Mouse (Mus musculus): ENCODE results near the gene Mical3. TPM values are rescaled to one million over a fixed set of nuclear protein-coding genes. Genes with fewer than 3 reads are reported as not detected.

The Mical3 gene
- polyA plus RNA-seq, 1 experiment from 2014 or later, result 18.7 TPM

DNA sequence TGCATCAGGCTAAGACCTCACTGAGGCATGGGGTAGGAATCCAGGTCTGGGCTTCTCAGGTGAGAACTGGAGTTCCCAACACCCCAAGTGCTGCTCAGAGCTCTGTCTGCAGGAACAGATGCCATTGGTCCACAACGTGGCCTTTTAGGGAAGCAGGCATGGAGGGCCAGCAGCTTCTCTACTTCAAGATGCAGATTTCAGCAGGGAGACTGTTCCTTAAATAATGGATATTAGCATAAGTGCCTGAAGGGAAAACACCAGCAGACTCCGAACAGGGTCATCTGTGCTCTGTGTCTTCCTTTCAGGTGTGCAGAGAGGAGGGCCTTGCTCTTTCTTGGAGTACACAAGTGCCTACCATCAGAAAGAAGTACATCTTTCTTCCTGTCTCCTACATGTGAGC is 187.7 kb downstream of the Mical3 start:
- no peak for ATAC-seq (ENCODE audit: low FRiP score, low read depth)

GRCm38 (mm10) chr6:120941575-120941974 is 189.2 kb downstream of the Mical3 start:
- H3K4me2 ChIP-seq (replicated peaks), result no peak overlapping the region
- 95% methylated on average over 13 of the region's 13 CpGs for WGBS
- no peak overlapping the region for H3K27ac ChIP-seq (replicated peaks)
- ATAC-seq (ENCODE audit: low FRiP score, low read depth), result no peak
- H3K4me1 ChIP-seq, result no peaks in the 10 kb centered on the region; the same call in 1 of the 2 replicates
- no peak overlapping the region for H3K9ac ChIP-seq (replicated peaks)
- H3K9me3 ChIP-seq, result no peaks in the 10 kb centered on the region
- no peak overlapping the region for H3K4me3 ChIP-seq
- peaks cover 4% of the 10 kb centered on the region; the same call in 1 of the 2 replicates for H3K36me3 ChIP-seq
- H3K27me3 ChIP-seq, result no peaks in the 10 kb centered on the region

More for the DNA sequence above, 187.7 kb downstream of the Mical3 start:
- Histone ChIP-seq H3K36me3 (peaks cover 10% of the 10 kb centered on the region; the same call in 1 of the 2 replicates), H3K4me1 (no peaks in the 10 kb centered on the region; the same call in 1 of the 2 replicates), H3K9ac (replicated peaks) (no peak overlapping the region), H3K4me2 (replicated peaks) (no peak overlapping the region), H3K9me3 (no peaks in the 10 kb centered on the region), H3K27me3 (no peaks in the 10 kb centered on the region), H3K27ac (replicated peaks) (no peak overlapping the region), H3K4me3 (no peak overlapping the region)
- 76% methylated on average over 2 of the region's 2 CpGs for WGBS

DNA sequence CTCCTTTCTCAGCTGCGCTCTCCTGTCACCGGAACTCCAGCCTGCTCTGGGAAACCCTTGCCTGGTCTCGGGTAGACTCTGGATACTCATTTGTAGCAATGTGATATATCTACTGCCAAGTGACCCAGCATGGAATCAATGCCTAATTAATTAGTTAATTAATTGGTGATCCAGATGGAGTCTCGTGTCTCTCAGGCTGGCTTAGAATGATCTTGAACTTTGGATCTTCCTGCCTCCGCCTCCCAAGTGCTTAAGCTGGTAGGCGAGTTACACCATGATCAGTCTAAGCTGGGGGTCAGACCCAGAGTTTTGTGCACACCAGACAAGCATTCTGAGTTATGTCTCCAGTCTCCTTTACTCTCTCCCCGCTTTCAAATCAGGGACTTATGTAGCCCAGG is 189.7 kb downstream of the Mical3 start:
- Histone ChIP-seq H3K9me3 (no peaks in the 10 kb centered on the region), H3K9ac (replicated peaks) (no peak overlapping the region), H3K27me3 (no peaks in the 10 kb centered on the region), H3K36me3 (peaks cover 3% of the 10 kb centered on the region; the same call in 1 of the 2 replicates), H3K4me1 (no peaks in the 10 kb centered on the region; the same call in 1 of the 2 replicates), H3K27ac (replicated peaks) (no peak overlapping the region), H3K4me2 (replicated peaks) (no peak overlapping the region), H3K4me3 (no peak overlapping the region)
- WGBS, result 88% methylated on average over 7 of the region's 7 CpGs
- no peak for ATAC-seq (ENCODE audit: low FRiP score, low read depth)

DNA sequence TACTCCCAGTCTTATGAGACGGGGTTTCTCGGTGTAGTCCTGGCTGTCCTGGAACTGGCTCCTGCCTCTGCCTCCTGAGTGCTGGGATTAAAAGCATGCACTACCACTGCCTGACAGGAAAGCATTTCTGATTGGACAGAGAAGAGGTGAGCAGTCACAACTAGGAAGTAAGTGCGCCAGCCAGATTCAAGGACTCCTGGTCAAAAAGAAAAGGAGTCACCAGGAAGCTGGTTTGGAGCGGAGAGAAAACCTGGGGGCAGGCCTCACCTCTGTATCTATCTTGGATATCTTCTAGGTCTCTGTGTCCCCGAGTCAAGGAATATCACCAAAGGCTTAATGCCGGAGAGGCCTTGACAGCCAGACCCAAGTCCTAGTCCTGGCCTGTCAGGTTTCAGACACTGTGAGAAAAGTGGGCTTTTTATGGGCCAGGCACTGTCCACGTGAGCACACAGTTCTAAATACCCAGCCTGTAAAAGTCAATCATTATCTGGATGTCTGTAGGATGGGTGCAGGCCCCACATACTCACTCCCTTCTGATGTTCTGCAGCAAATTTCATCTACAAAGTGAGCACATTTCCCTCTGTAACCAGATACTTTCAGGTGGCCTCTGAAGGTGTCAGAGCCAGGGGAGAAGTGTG is 190.2 kb downstream of the Mical3 start:
- Histone ChIP-seq H3K4me2 (replicated peaks) (no peak overlapping the region), H3K9ac (replicated peaks) (no peak overlapping the region), H3K27ac (replicated peaks) (no peak overlapping the region), H3K36me3 (no peaks in the 10 kb centered on the region), H3K4me3 (no peak overlapping the region), H3K4me1 (no peaks in the 10 kb centered on the region; the same call in 1 of the 2 replicates), H3K9me3 (no peaks in the 10 kb centered on the region), H3K27me3 (no peaks in the 10 kb centered on the region)
- 90% methylated on average over 7 of the region's 7 CpGs for WGBS
- no peak for ATAC-seq (ENCODE audit: low FRiP score, low read depth)

- Histone ChIP-seq H3K4me1 (no peaks in the 10 kb centered on the region; the same call in 1 of the 2 replicates), H3K9ac (replicated peaks) (no peak overlapping the region), H3K4me3 (no peak overlapping the region), H3K9me3 (no peaks in the 10 kb centered on the region), H3K4me2 (replicated peaks) (no peak overlapping the region), H3K27ac (replicated peaks) (no peak overlapping the region), H3K36me3 (peaks cover 1% of the 10 kb centered on the region; the same call in 1 of the 2 replicates), H3K27me3 (no peaks in the 10 kb centered on the region)
- no peak for ATAC-seq (ENCODE audit: low FRiP score, low read depth)
- 81% methylated on average over 3 of the region's 3 CpGs for WGBS
Measured at GRCm38 (mm10) chr6:120939783-120940182, 191.0 kb downstream of the Mical3 start.

- no peak overlapping the region for H3K9ac ChIP-seq (replicated peaks)
- no peak overlapping the region for H3K27ac ChIP-seq (replicated peaks)
- peaks cover 10% of the 10 kb centered on the region; the same call in 1 of the 2 replicates for H3K36me3 ChIP-seq
- no peak for ATAC-seq (ENCODE audit: low FRiP score, low read depth)
- H3K27me3 ChIP-seq, result no peaks in the 10 kb centered on the region
- H3K4me3 ChIP-seq, result no peak overlapping the region
- no peaks in the 10 kb centered on the region for H3K9me3 ChIP-seq
- H3K4me2 ChIP-seq (replicated peaks), result no peak overlapping the region
- WGBS, result 89% methylated on average over 12 of the region's 12 CpGs
- H3K4me1 ChIP-seq, result no peaks in the 10 kb centered on the region; the same call in 1 of the 2 replicates
Measured at GRCm38 (mm10) chr6:120938763-120939450, 191.9 kb downstream of the Mical3 start.

GRCm38 (mm10) chr6:120937999-120938608 is 192.7 kb downstream of the Mical3 start:
- no peak overlapping the region for H3K4me2 ChIP-seq (replicated peaks)
- H3K9ac ChIP-seq (replicated peaks), result no peak overlapping the region
- no peaks in the 10 kb centered on the region for H3K9me3 ChIP-seq
- H3K36me3 ChIP-seq, result peaks cover 11% of the 10 kb centered on the region; the same call in 1 of the 2 replicates
- no peak for ATAC-seq (ENCODE audit: low FRiP score, low read depth)
- H3K27ac ChIP-seq (replicated peaks), result no peak overlapping the region
- no peaks in the 10 kb centered on the region for H3K27me3 ChIP-seq
- H3K4me3 ChIP-seq, result no peak overlapping the region
- 64% methylated on average over 11 of the region's 11 CpGs for WGBS
- no peaks in the 10 kb centered on the region; the same call in 1 of the 2 replicates for H3K4me1 ChIP-seq

DNA sequence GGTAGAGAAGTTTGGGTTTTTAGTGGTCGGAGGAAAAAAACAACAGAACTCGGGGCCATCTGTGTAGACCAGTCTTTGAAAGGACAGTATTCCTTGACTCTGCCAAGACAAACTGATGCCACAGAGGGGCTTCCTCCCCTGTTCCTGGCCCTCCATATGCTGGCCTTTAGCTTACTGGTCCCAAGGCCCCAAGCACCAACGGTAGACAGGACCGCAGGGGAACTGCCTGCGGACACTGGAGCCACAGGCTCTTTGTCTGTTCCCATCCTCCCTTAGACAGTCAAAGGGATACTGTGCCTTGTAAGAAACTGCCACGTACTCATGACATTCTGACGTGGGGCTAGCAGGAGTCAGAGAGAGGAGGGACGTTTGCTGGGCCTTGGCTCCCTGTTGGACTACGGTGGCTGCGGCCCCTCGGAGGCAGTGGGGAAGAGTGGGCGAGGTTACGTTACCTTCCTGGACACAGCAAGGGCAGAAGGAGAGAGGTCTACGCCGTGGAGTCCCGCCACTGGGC is 193.6 kb downstream of the Mical3 start:
- WGBS, result 88% methylated on average over 16 of the region's 16 CpGs
- H3K36me3 ChIP-seq, result peaks cover 20% of the 10 kb centered on the region
- no peak overlapping the region for H3K4me3 ChIP-seq
- no peaks in the 10 kb centered on the region for H3K9me3 ChIP-seq
- no peak overlapping the region for H3K9ac ChIP-seq (replicated peaks)
- no peak overlapping the region for H3K27ac ChIP-seq (replicated peaks)
- no peak for ATAC-seq (ENCODE audit: low FRiP score, low read depth)
- H3K4me1 ChIP-seq, result no peaks in the 10 kb centered on the region; the same call in 1 of the 2 replicates
- H3K27me3 ChIP-seq, result no peaks in the 10 kb centered on the region
- H3K4me2 ChIP-seq (replicated peaks), result no peak overlapping the region

GRCm38 (mm10) chr6:120934176-120934575 is 196.6 kb downstream of the Mical3 start:
- Histone ChIP-seq H3K4me1 (no peaks in the 10 kb centered on the region; the same call in 1 of the 2 replicates), H3K27me3 (no peaks in the 10 kb centered on the region), H3K27ac (replicated peaks) (no peak overlapping the region), H3K4me3 (no peak overlapping the region), H3K9ac (replicated peaks) (no peak overlapping the region), H3K36me3 (peaks cover 25% of the 10 kb centered on the region), H3K9me3 (no peaks in the 10 kb centered on the region), H3K4me2 (replicated peaks) (no peak overlapping the region)
- ATAC-seq (ENCODE audit: low FRiP score, low read depth), result no peak
- WGBS, result 76% methylated on average over 4 of the region's 4 CpGs

DNA sequence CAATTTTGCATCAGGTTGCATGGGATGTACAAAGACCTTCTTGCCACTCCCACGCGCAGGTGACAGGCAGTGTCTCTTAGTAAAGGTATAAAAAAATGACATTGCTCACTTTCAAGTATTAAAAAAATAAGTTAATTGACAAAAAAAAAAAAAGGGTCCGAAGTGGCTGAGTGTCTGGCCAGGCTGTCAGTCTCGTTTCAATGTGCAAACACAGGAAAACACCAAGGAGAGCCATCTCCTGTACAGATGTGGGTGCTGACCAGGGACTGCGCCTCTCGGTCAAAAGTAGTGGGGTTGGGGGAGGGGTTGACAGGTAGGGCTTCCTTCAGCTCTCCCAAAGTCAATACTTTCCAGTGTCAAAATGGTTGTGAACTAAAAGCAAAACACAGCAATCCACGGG is 197.1 kb downstream of the Mical3 start:
- Histone ChIP-seq H3K27ac (replicated peaks) (no peak overlapping the region), H3K36me3 (peaks cover 25% of the 10 kb centered on the region), H3K9ac (replicated peaks) (no peak overlapping the region), H3K27me3 (no peaks in the 10 kb centered on the region), H3K4me1 (no peaks in the 10 kb centered on the region; the same call in 1 of the 2 replicates), H3K9me3 (no peaks in the 10 kb centered on the region), H3K4me3 (no peak overlapping the region), H3K4me2 (replicated peaks) (no peak overlapping the region)
- ATAC-seq (ENCODE audit: low FRiP score, low read depth), result no peak
- WGBS, result 90% methylated on average over 7 of the region's 7 CpGs

GRCm38 (mm10) chr6:120932597-120932996 is 198.2 kb downstream of the Mical3 start:
- H3K9ac ChIP-seq (replicated peaks), result no peak overlapping the region
- no peak for ATAC-seq (ENCODE audit: low FRiP score, low read depth)
- no peaks in the 10 kb centered on the region for H3K9me3 ChIP-seq
- no peak overlapping the region for H3K4me2 ChIP-seq (replicated peaks)
- H3K36me3 ChIP-seq, result peaks cover 25% of the 10 kb centered on the region
- H3K4me3 ChIP-seq, result no peak overlapping the region
- H3K27me3 ChIP-seq, result no peaks in the 10 kb centered on the region
- WGBS, result 92% methylated on average over 12 of the region's 12 CpGs
- no peak overlapping the region for H3K27ac ChIP-seq (replicated peaks)
- no peaks in the 10 kb centered on the region for H3K4me1 ChIP-seq

Data from midbrain, embryonic 12.5 days (tissue).